10 mouse cellular contexts compared by ENCODE assay signal in genomic region chr17:25123979-25124378, GRCm38 (mm10). TPM values are rescaled to one million over a fixed set of nuclear protein-coding genes. Genes with fewer than 3 reads are reported as not detected.
DNase-seq lines count a peak whose midpoint lies in the region; ATAC-seq and TF ChIP-seq lines count a peak whose summit lies in the region.
"Had no signal": no experiment of that assay in that cellular context is flagged by ENCODE, and none has a peak within 500 bp of the region (broad histone marks: within the 10 kb centered on the region; RNA-seq: fewer than 3 reads in every experiment).

No protein-coding gene starts in this region.

- no peak overlapping the region for H3K9ac ChIP-seq in intestine, postnatal 0 days (ENCODE audit: low read depth, low read length)
- H3K9ac ChIP-seq in intestine, embryonic 16.5 days (ENCODE audit: low read depth, low read length) = no peak overlapping the region
- H3K9ac ChIP-seq: liver, embryonic 15.5 days had no signal

- no peaks in the 10 kb centered on the region for H3K4me1 ChIP-seq in intestine, postnatal 0 days (replicated peaks; ENCODE audit: control insufficient read depth, insufficient read depth, low read length)
- no peaks in the 10 kb centered on the region for H3K4me1 ChIP-seq in intestine, embryonic 16.5 days (ENCODE audit: control insufficient read depth, insufficient read depth, low read length)

- 25% methylated on average over 7 of the region's 7 CpGs for WGBS in intestine, postnatal 0 days
- 30% methylated on average over 7 of the region's 7 CpGs for WGBS in intestine, embryonic 16.5 days

- no peaks in the 10 kb centered on the region for H3K9me3 ChIP-seq in intestine, postnatal 0 days (ENCODE audit: control insufficient read depth)
- H3K9me3 ChIP-seq in intestine, embryonic 16.5 days (ENCODE audit: control insufficient read depth, low read length) = no peaks in the 10 kb centered on the region
- H3K9me3 ChIP-seq: liver, embryonic 15.5 days had no signal

- peak; percentile 42 for DNase-seq in A20 (ENCODE audit: low read depth, low spot score)
- peak; percentile 31 for DNase-seq in NIH3T3 (ENCODE audit: low read depth)
- peak; percentile 14 for DNase-seq in lung, postnatal 14 days
- DNase-seq in neural tube, embryonic 10.5 days (ENCODE audit: extremely low spot score, low spot score) = no peak
- DNase-seq in left cerebral cortex, adult 9 months (ENCODE audit: low spot score in 2 of 2) = no peak
- no peak for DNase-seq in adrenal gland, adult 2 months

- no peak overlapping the region for H3K4me2 ChIP-seq in intestine, postnatal 0 days (replicated peaks; ENCODE audit: low read depth)
- no peak overlapping the region for H3K4me2 ChIP-seq in intestine, embryonic 16.5 days (ENCODE audit: low read depth, low read length)
- H3K4me2 ChIP-seq: liver, embryonic 15.5 days had no signal

- peak; percentile 61 for TF ChIP-seq CTCF in intestine, postnatal 0 days (IDR thresholded peaks at IDR 0.05; ENCODE audit: low read depth)

- H3K36me3 ChIP-seq in intestine, postnatal 0 days (ENCODE audit: control insufficient read depth, insufficient read depth) = no peaks in the 10 kb centered on the region
- H3K36me3 ChIP-seq in intestine, embryonic 16.5 days (ENCODE audit: control insufficient read depth, insufficient read depth, low read length) = no peaks in the 10 kb centered on the region
- H3K36me3 ChIP-seq: liver, embryonic 15.5 days had no signal

- no peak for ATAC-seq in intestine, postnatal 0 days
- ATAC-seq in intestine, embryonic 16.5 days = no peak

- no peak overlapping the region for H3K4me3 ChIP-seq in intestine, postnatal 0 days (ENCODE audit: low read depth, low read length)
- no peak overlapping the region for H3K4me3 ChIP-seq in intestine, embryonic 16.5 days (ENCODE audit: low read length)
- H3K4me3 ChIP-seq: liver, embryonic 15.5 days had no signal

- no peaks in the 10 kb centered on the region for H3K27me3 ChIP-seq in intestine, postnatal 0 days (replicated peaks; ENCODE audit: control insufficient read depth, insufficient read depth, low read length)
- 0 out of 2 replicates have a peak, but pooled peaks cover 3% of the 10 kb centered on the region for H3K27me3 ChIP-seq in intestine, embryonic 16.5 days (replicated peaks; ENCODE audit: control insufficient read depth, insufficient read depth, low read length)

- H3K27ac ChIP-seq in intestine, postnatal 0 days (ENCODE audit: low read depth, low read length) = no peak overlapping the region
- no peak overlapping the region for H3K27ac ChIP-seq in intestine, embryonic 16.5 days (ENCODE audit: low read length)

RNA-seq across cellular contexts. Expression of gene Ptx4, which starts 3.4 kb away (rescaled TPM):
- 0.25 and 0.27 TPM in 2 replicates for polyA plus RNA-seq in intestine, postnatal 0 days (2015; fragmentation: Nextera tagmentation; extraction: Ambion mirVana)
- 0.20 and 0.24 TPM in 2 replicates for polyA plus RNA-seq in intestine, embryonic 16.5 days (2015; fragmentation: Nextera tagmentation; extraction: Ambion mirVana)
- not detected for total RNA-seq in adrenal gland, adult 2 months (2021)
- polyA plus RNA-seq in adrenal gland, adult 2 months (2012; rRNA removed) = not detected in 2 replicates

RNA-seq across cellular contexts. Expression of gene Telo2, which starts 8.2 kb away (rescaled TPM):
- polyA plus RNA-seq in intestine, postnatal 0 days (2015; fragmentation: Nextera tagmentation; extraction: Ambion mirVana) = 7.6 and 8.7 TPM in 2 replicates
- 32.1 and 32.3 TPM in 2 replicates for polyA plus RNA-seq in intestine, embryonic 16.5 days (2015; fragmentation: Nextera tagmentation; extraction: Ambion mirVana)
- 10 to 100 TPM; 16.4 to 24.5 TPM for total RNA-seq in adrenal gland, adult 2 months (2021)
- polyA plus RNA-seq in adrenal gland, adult 2 months (2012; rRNA removed) = 15.5 and 15.7 TPM in 2 replicates

RNA-seq across cellular contexts. Expression of gene Clcn7, which starts 9.2 kb away (rescaled TPM):
- polyA plus RNA-seq in intestine, postnatal 0 days (2015; fragmentation: Nextera tagmentation; extraction: Ambion mirVana) = 18.5 and 21.7 TPM in 2 replicates
- polyA plus RNA-seq in intestine, embryonic 16.5 days (2015; fragmentation: Nextera tagmentation; extraction: Ambion mirVana) = 21.8 and 23.5 TPM in 2 replicates
- 10 to 100 TPM; 38.3 to 48.6 TPM for total RNA-seq in adrenal gland, adult 2 months (2021)
- 33.9 and 37.4 TPM in 2 replicates for polyA plus RNA-seq in adrenal gland, adult 2 months (2012; rRNA removed)

RNA-seq across cellular contexts. Expression of gene Ccdc154, which starts 38.3 kb away (rescaled TPM):
- polyA plus RNA-seq in intestine, postnatal 0 days (2015; fragmentation: Nextera tagmentation; extraction: Ambion mirVana) = not detected in 2 replicates
- 0.15 and 0.18 TPM in 2 replicates for polyA plus RNA-seq in intestine, embryonic 16.5 days (2015; fragmentation: Nextera tagmentation; extraction: Ambion mirVana)
- under 1 TPM in 1 of 2 experiments, not detected in 1; 0.12 TPM for total RNA-seq in adrenal gland, adult 2 months (2021)
- 0.03 and 0.07 TPM in 2 replicates for polyA plus RNA-seq in adrenal gland, adult 2 months (2012; rRNA removed)
- polyA plus RNA-seq: heart, postnatal 0 days; liver, embryonic 15.5 days had no signal

RNA-seq across cellular contexts. Expression of gene Tmem204, which starts 40.6 kb away (rescaled TPM):
- polyA plus RNA-seq in intestine, postnatal 0 days (2015; fragmentation: Nextera tagmentation; extraction: Ambion mirVana) = 14.5 and 15.8 TPM in 2 replicates
- polyA plus RNA-seq in intestine, embryonic 16.5 days (2015; fragmentation: Nextera tagmentation; extraction: Ambion mirVana) = 22.2 and 25.8 TPM in 2 replicates
- total RNA-seq in adrenal gland, adult 2 months (2021) = 10 to 100 TPM; 32.2 to 44.8 TPM
- polyA plus RNA-seq in adrenal gland, adult 2 months (2012; rRNA removed) = 59.2 and 64.1 TPM in 2 replicates

Comparison
In these comparisons a context has a peak if more than half of its experiments do, and no peak if none do; other contexts are left out.
1. DNase-seq: peak in A20 (single experiment), NIH3T3 (single experiment) and lung, postnatal 14 days (single experiment); none in neural tube, embryonic 10.5 days (single experiment), left cerebral cortex, adult 9 months (0 of 2) and adrenal gland, adult 2 months (single experiment).